Mouse (Mus musculus) right cerebral cortex, postnatal 25 days (tissue): Measurements from ENCODE around the gene Ralgps2.

Experiments used
- DNase-seq: peaks from one replicate; pipeline ENCODE4 v3.0.0; 2022

Gene Ralgps2

GRCm38 (mm10) chr1:156954216-156954615 is 14.8 kb upstream of the Ralgps2 start:
- DNase-seq = no peak

GRCm38 (mm10) chr1:156950354-156950753 is 10.9 kb upstream of the Ralgps2 start:
- DNase-seq = no peak

- DNase-seq = no peak
Measured at GRCm38 (mm10) chr1:156940584-156940983, 1.2 kb upstream of the Ralgps2 start.

DNA sequence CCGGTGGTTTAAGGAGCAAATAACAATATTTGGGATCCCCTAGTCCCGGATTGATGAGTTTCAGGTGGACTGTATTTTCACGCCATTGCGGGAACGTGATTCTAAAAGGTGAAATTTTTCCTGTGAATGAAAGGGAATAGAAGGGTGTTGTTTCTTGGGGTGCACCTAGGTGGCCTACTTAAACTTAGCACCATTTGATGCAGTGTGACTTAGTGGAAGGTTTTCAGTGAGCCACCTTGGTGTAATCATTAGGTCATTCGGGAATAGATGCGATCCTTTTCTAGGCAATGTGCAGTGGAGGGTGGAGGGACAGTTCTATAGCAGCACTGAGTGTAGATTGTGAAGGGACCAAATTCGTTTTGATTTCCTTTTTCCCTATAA is 706 bp upstream of the Ralgps2 start:
- no peak for DNase-seq

- peak; percentile 80 for DNase-seq
Measured at GRCm38 (mm10) chr1:156938705-156939242, 652 bp downstream of the Ralgps2 start.

GRCm38 (mm10) chr1:156937436-156937835 is 2.0 kb downstream of the Ralgps2 start:
- no peak for DNase-seq

DNA sequence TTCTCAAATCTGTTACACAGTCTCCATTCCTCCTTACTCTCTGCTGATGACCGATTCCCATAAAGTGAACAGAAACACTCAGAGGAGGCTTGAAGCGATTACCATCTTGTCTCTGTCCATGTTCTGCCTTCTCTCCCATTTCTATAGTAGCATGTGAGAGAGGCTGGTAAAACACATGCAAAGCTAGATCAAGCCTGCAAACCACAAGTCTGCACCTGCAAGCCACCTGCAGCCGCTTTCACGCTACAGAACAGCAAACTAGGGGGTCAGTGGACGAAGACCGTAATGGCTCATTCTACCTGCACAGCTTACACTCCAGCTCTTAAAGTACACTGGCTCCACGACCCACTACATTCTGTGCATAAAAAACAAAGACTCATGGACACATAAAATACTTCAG is 5.7 kb downstream of the Ralgps2 start:
- no peak for DNase-seq

- DNase-seq = no peak
Measured at GRCm38 (mm10) chr1:156932036-156932774, 7.2 kb downstream of the Ralgps2 start.

DNA sequence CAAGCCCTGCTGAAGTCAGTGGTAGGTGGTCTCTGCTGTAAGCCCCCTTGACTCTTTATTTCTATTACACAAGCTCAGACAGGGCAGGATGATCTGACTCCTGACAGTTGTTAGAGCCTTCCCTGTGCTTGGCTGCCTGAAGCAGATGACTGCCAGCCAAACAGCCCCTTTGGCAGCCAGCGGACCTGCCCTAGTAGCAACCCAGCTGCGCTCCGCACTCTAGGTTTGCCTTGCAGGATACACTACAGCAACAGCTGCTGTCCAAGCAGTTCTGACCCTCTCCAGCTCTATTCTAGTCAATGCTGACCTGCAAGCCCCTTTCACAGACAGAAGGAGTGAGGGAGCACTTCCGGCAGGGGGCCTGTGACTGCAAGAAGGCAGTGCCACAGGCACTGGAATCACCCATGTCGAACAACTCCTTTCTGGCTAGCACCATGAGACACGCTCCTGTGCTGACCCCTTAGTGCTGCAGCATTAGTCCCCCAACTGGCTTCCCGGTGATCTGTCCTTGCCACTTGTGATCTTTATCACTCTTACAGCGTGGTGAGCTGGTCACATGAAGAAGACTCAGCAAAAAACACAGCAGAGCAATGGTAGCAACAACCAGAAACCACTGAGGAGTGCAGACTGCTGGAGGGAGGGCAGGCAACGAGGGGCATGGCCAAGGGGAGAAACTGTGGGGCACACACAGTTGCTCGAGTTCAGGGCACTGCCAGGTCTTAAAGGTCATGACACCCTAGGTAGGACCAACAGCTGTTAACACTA is 8.1 kb downstream of the Ralgps2 start:
- no peak for DNase-seq

GRCm38 (mm10) chr1:156930263-156930662 is 9.2 kb downstream of the Ralgps2 start:
- no peak for DNase-seq

- DNase-seq = no peak
Measured at GRCm38 (mm10) chr1:156928255-156928654, 11.2 kb downstream of the Ralgps2 start.

DNA sequence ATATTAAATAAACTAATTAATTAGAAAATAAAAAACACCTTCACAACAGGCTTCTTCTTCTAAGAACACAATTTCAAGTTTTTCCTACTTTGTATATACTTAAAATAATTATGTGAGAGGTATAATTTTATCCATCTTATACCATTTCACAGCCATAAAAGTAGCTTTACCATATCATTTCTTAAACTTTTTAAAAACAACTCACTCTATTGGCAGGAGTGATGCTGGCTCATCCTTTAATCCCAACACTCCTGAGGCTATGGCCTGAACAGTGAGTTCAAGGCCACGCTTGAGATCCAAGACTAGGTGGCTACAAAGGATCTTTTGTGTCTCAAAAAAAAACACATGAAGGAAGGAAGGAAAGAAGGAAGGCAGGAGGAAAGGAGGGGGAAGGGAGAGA is 15.9 kb downstream of the Ralgps2 start:
- no peak for DNase-seq

DNA sequence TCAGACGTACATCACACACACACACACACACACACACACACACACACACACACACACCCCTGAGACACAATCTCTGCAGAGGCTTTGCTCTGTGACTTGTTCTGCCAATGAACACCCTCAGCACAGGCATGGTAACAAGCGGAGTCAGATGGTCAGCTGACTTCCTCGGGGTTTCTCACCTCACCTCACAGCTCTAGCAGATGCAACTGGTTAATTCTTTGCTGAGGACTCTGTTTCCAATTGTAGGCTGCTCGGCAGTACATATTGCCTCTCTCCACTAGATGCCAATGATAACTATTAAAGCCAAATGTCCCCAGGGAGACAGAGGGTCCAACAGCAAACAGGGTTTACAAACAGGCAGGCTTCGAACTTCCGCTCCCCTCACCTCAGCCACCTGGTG is 16.5 kb downstream of the Ralgps2 start:
- DNase-seq = no peak

DNA sequence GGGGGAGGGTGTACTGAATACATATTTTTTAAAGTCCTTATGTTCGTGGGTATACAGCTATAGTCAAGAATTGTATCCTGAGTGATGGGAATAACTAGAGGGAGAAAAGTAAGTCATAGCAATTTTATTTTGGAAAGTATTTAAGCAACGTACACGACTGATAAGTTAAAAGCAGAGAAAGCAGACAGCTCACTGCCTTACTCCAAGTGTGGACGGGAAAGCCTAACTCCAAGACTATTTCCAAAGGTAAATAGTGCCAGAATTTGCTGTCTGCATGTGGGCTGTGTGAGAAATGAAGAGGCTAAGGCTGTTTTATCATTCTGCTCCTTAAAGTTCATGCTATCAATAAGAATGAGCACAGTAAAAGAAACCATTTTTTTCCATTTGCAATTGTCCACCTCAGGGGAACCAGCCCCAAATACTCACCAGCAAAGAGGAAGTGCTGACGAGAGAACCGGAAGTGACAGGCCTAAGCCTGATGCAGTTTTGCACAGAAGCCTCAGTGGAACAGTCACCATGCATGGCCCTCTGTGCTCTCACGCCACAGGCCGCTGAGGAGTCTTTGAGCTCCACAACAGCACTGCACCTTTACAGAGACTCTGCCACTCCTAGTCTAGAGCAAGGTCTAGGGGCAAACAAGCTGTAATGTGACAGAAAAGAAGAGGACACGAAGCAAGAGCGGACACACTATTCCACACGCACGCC is 18.0 kb downstream of the Ralgps2 start:
- DNase-seq = no peak

DNA sequence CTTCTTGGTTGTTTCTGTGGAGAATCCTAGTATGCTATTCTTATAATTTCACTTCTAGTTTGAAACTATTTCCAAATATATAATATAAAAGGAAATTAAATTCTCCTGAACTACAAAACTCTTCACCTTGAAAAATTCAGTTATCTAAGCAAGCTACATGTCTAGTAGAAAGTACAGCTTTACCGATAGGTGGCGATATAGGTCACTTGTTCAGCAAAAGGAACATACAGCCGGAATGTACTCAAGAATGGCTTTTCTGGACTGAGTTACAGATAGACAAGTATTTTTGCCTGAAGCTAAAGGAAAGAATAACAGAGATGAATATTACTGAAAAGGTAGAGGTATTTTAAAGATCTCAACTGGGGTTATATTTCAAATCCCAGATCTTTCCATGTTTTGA is 22.0 kb downstream of the Ralgps2 start:
- no peak for DNase-seq

GRCm38 (mm10) chr1:156916361-156916760 is 23.1 kb downstream of the Ralgps2 start:
- DNase-seq = no peak

GRCm38 (mm10) chr1:156914942-156915341 is 24.5 kb downstream of the Ralgps2 start:
- no peak for DNase-seq

DNA sequence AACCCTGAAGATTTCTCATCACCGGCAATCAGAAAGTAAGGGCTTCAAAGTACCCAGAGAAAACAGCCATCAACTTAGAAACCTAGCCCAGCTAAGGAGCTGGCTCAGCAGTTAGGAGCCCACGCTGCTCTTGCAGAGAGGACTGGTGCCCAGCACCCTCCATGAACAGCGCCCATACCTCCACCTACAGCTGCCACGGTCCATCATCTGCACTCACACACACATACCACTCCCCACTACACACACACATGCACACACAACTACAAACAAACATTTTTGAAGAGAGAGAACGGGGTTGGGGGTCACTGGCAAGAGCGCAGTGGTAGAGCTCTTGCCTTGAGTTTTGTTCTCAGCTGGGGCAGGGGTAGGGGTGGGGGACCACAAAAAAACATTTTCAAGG is 26.2 kb downstream of the Ralgps2 start:
- no peak for DNase-seq

- no peak for DNase-seq
Measured at GRCm38 (mm10) chr1:156910948-156911347, 28.5 kb downstream of the Ralgps2 start.

GRCm38 (mm10) chr1:156909866-156910265 is 29.6 kb downstream of the Ralgps2 start:
- no peak for DNase-seq

DNA sequence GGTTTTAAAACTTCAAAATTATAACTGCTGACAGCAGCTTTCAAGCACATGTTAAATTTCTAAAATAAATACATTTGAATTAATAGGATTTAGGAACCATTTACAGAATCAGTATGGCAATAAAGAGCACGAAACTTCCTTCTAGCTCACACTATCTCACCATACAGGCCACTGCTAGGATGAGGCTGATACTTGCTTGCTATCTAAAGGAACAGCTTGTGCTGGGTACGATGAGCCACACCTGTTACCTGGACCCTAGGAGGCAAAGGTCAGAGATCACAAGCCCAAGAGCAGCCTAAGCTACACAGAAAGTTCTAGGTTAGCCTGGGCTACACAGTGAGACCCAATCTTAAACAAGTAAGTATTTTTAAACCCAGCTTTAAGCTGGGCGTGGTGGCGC is 30.2 kb downstream of the Ralgps2 start:
- DNase-seq = no peak

GRCm38 (mm10) chr1:156905660-156906059 is 33.8 kb downstream of the Ralgps2 start:
- no peak for DNase-seq

DNA sequence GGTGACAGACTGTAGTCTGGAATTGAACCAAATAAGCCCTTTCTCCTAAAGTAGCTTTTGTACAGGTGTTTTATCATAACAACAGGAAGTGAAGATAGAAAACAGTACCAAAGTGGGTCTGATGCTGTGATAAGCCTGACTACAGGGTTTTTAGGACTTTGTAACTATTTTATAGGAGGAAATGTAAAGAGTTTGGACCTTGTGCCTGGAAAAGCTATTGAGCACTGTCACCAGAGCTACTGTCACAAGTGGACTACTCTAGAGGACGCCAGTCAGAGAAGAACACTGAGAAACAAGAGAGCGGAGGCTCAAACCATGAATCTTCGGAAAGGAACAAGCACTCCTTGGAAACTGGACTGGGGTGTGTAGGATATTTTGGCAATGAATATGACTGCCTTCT is 35.5 kb downstream of the Ralgps2 start:
- DNase-seq = no peak

DNA sequence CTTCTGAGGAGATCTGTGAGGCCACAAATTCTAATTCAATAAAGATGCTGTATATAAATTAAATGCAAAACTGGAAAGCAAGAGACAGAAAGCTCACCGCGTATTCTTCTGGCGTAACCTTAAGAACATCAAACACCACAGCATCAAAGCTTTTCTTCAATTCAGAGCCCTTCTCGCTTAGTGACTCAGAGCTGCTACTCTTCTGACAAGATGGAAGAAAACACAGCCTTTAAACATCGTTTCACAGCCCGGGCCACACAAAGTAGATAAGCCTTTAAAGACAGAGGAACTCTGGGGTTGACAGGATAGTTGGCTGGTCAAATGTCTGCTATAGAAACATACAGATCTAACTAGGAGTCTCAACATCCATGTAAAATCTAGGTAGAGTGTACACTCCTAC is 37.7 kb downstream of the Ralgps2 start:
- DNase-seq = no peak
